Comparison of ENCODE assay signal across 11 mouse cellular contexts in genomic region chr7:124491851-124492390, GRCm38 (mm10).
"Had no signal": no experiment of that assay in that cellular context is flagged by ENCODE, and none has a peak within 500 bp of the region (broad histone marks: within the 10 kb centered on the region; RNA-seq: fewer than 3 reads in every experiment).

No protein-coding gene starts in this region.

- H3K9me3 ChIP-seq: limb, embryonic 12.5 days; liver, embryonic 15.5 days; midbrain, embryonic 13.5 days; neural tube, embryonic 15.5 days had no signal

- H3K9ac ChIP-seq: limb, embryonic 12.5 days; liver, embryonic 15.5 days; midbrain, embryonic 13.5 days; neural tube, embryonic 15.5 days had no signal

- H3K4me2 ChIP-seq: limb, embryonic 12.5 days; liver, embryonic 15.5 days; midbrain, embryonic 13.5 days; neural tube, embryonic 15.5 days had no signal

- H3K4me3 ChIP-seq: left cerebral cortex, adult 2 months; limb, embryonic 12.5 days; liver, embryonic 15.5 days; midbrain, embryonic 13.5 days; neural tube, embryonic 15.5 days had no signal

- H3K4me1 ChIP-seq: limb, embryonic 12.5 days; liver, embryonic 15.5 days; midbrain, embryonic 13.5 days; neural tube, embryonic 15.5 days had no signal

- DNase-seq: lung, adult 2 months; right cerebral cortex, postnatal 4 days; spleen, adult 18-20 months; thymus, adult 18-20 months; thymus, postnatal 25 days had no signal

- H3K27ac ChIP-seq: left cerebral cortex, adult 2 months; limb, embryonic 12.5 days; liver, embryonic 15.5 days; midbrain, embryonic 13.5 days; neural tube, embryonic 15.5 days had no signal

- ATAC-seq: lung, postnatal 0 days; midbrain, embryonic 13.5 days had no signal

- H3K27me3 ChIP-seq: limb, embryonic 12.5 days; liver, embryonic 15.5 days; midbrain, embryonic 13.5 days; neural tube, embryonic 15.5 days had no signal

- H3K36me3 ChIP-seq: limb, embryonic 12.5 days; liver, embryonic 15.5 days; midbrain, embryonic 13.5 days; neural tube, embryonic 15.5 days had no signal
